Mouse (Mus musculus) bone marrow, adult 2 months (tissue): Measurements from ENCODE around the gene Zfp961. TPM values are rescaled to one million over a fixed set of nuclear protein-coding genes. Genes with fewer than 3 reads are reported as not detected.

Source experiments
- H3K27ac ChIP-seq: fragments of 200-500 bp; 2 replicates; pipeline ENCODE4 v1.5.1; 2012; ENCODE audit warnings: low read depth, mild to moderate bottlenecking, control low read depth, inconsistent platforms, low read length; ENCODE audit not compliant: control insufficient read depth, poor library complexity, insufficient read depth
- H3K4me1 ChIP-seq: fragments of 200-500 bp; 2 replicates; pipeline ENCODE4 v1.6.1; 2011; ENCODE audit warnings: low read length; ENCODE audit not compliant: control insufficient read depth, insufficient read depth
- H3K4me3 ChIP-seq: fragments of 200-500 bp; replicated peaks from 2 replicates; pipeline ENCODE3; 2011; ENCODE audit warnings: mild to moderate bottlenecking, low read depth, low read length, control low read depth; ENCODE audit not compliant: control insufficient read depth
- CTCF ChIP-seq: fragments of 200-500 bp; IDR thresholded peaks from 2 replicates; pipeline ENCODE4 v1.5.1; 2011; ENCODE audit warnings: low read length, control low read depth; ENCODE audit not compliant: control insufficient read depth, insufficient read depth
- POLR2A ChIP-seq: fragments of 200-500 bp; IDR thresholded peaks from 2 replicates; pipeline ENCODE4 v1.6.1; 2011; ENCODE audit warnings: low read depth, mild to moderate bottlenecking, control low read depth, low read length, borderline replicate concordance; ENCODE audit not compliant: control insufficient read depth
- WGBS: fragments of 180-500 bp; shearing (Covaris S2); methylation state at CpG from one replicate; pipeline ENCODE4 v1.1.7; 2018; 5-methylcytosine and 5-hydroxymethylcytosine counted together
- polyA plus RNA-seq: library from polyadenylated mRNA; stranded (reverse); fragments of >200 nt; gene quantifications from 2 replicates; pipeline ENCODE4 v1.2.4, GENCODE M21; 2011; ENCODE audit warnings: low replicate concordance; ENCODE audit not compliant: missing spikeins, insufficient read depth, insufficient read length

The Zfp961 gene
- polyA plus RNA-seq, 1 experiment, result 10.4 TPM

- no peak overlapping the region for H3K27ac ChIP-seq
- no peak overlapping the region for H3K4me3 ChIP-seq
- H3K4me1 ChIP-seq, result peaks cover 2% of the 10 kb centered on the region; the same call in 1 of the 2 replicates
- no peak for TF ChIP-seq CTCF
- no peak for TF ChIP-seq POLR2A
- WGBS, result 91% methylated on average over 9 of the region's 9 CpGs
Measured at GRCm38 (mm10) chr8:71954666-71955065, 3.8 kb downstream of the Zfp961 start.

DNA sequence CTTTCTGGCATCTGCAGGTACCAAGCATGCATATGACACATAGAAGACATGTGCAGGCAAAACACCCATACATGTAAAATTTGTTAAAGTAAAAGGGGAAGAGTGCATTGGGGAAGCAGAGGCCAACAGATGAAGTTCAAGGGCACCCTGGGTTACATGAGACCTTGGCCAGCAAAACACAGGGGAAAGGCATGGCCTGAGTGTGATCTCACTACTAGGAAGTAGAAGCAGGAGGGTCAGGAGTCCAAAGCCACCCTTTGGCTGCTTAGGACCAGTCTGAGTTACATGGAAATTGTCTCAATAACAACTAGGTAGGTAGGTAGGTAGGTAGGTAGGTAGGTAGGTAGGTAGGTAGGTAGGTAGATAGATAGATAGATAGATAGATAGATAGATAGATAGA lies 9.6 kb downstream of the Zfp961 start:
- H3K4me3 ChIP-seq, result no peak overlapping the region
- H3K4me1 ChIP-seq, result no peaks in the 10 kb centered on the region; the same call in 1 of the 2 replicates
- TF ChIP-seq POLR2A (no peak), CTCF (no peak)
- H3K27ac ChIP-seq, result no peak overlapping the region

DNA sequence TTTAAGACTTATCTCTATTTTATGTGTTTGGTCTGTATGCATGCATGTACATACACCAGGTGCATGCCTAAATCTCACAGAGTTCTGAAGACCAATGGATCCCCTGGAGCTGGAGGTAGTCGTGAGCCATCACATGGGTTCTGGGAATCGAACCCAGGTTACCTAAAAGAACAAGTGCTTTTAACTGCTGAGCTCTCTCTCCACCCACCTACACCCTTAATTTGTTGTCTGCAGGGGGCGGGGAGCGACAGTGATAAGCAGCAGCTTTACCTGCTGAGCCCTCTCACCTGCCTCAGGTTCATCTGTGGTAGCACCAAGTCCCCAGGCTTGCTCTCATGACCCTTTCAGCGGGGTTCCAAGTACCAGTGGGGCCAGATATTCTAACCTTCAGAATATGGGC lies 11.0 kb downstream of the Zfp961 start:
- TF ChIP-seq CTCF (no peak), POLR2A (no peak)
- no peaks in the 10 kb centered on the region; the same call in 1 of the 2 replicates for H3K4me1 ChIP-seq
- H3K4me3 ChIP-seq, result no peak overlapping the region
- H3K27ac ChIP-seq, result no peak overlapping the region
- WGBS, result 89% methylated on average over 5 of the region's 5 CpGs

GRCm38 (mm10) chr8:71964051-71964450 lies 13.2 kb downstream of the Zfp961 start:
- Histone ChIP-seq H3K27ac (no peak overlapping the region), H3K4me1 (no peaks in the 10 kb centered on the region; the same call in 1 of the 2 replicates), H3K4me3 (no peak overlapping the region)
- 86% methylated on average over 3 of the region's 3 CpGs for WGBS
- TF ChIP-seq POLR2A (no peak), CTCF (no peak)

DNA sequence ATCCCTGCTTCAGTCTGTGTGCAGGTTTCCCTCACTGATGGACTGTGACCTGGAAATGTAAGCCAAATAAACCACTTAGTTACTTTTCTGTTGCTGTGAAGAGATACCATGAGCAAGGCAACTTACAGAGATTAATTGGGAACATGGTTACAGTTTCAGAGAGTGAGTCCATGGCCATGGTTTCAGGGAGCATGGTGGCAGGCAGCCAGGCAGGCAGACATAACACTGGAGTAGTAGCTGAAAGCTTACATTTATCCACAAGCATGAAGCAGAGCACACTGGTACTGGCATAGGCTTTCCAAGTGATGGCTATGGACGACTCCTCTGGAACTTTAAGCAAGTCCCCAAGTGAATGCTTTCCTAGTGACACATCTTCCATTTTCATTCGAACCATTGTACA lies 14.3 kb downstream of the Zfp961 start:
- no peak for TF ChIP-seq CTCF
- TF ChIP-seq POLR2A, result no peak
- WGBS, result 88% methylated on average over 2 of the region's 2 CpGs

DNA sequence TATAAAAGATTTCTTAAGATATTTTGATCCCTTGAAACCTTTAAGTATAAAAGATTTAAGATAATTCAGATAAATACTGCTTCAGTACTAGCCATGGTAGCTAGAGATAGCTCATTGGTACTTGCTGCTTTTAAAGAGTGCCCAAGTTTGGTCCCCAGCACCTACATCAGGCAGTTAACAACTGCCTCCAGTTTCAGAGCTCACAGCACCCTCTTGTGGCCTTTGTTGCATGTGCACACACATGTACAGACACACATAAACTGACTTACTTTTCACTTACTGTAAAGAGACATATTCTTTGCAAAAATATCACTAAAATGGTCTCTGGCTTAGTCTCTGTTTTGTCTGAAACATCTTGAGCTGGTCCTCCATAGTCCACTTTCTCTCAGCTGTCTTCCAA lies 15.6 kb downstream of the Zfp961 start:
- Histone ChIP-seq H3K4me3 (no peak overlapping the region), H3K27ac (no peak overlapping the region), H3K4me1 (no peaks in the 10 kb centered on the region)
- TF ChIP-seq POLR2A (no peak), CTCF (no peak)

More for the DNA sequence above, 14.3 kb downstream of the Zfp961 start:
- no peak overlapping the region for H3K4me3 ChIP-seq
- H3K4me1 ChIP-seq, result no peaks in the 10 kb centered on the region; the same call in 1 of the 2 replicates
- no peak overlapping the region for H3K27ac ChIP-seq

DNA sequence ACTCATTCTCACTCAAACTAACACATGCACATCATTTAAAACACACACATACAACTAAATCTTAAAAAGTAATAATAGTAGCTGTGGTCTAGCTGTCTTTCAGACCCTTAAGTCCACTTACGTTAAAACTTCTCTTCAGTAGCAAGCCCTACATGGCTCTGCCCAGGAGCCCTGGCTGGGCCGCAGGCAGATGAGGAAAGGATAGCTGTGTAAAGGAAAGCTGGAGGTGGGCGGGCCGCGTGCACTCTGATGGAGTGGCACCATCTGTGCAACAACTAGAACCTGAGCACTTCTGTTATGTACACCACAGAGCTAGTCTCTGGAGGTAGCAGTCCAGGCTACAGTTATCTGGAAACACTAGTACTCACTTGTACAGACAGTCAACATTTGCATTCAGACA lies 16.4 kb downstream of the Zfp961 start:
- no peak overlapping the region for H3K27ac ChIP-seq
- no peak for TF ChIP-seq CTCF
- no peak for TF ChIP-seq POLR2A
- no peak overlapping the region for H3K4me3 ChIP-seq
- no peaks in the 10 kb centered on the region for H3K4me1 ChIP-seq
- 90% methylated on average over 5 of the region's 5 CpGs for WGBS

- no peaks in the 10 kb centered on the region for H3K4me1 ChIP-seq
- 92% methylated on average over 6 of the region's 6 CpGs for WGBS
- no peak for TF ChIP-seq CTCF
- no peak for TF ChIP-seq POLR2A
- H3K27ac ChIP-seq, result no peak overlapping the region
- H3K4me3 ChIP-seq, result no peak overlapping the region
Measured at GRCm38 (mm10) chr8:71968100-71968499, 17.3 kb downstream of the Zfp961 start.

- WGBS, result 93% methylated on average over 6 of the region's 6 CpGs
- no peak overlapping the region for H3K27ac ChIP-seq
- H3K4me3 ChIP-seq, result no peak overlapping the region
- no peaks in the 10 kb centered on the region for H3K4me1 ChIP-seq
- no peak for TF ChIP-seq POLR2A
- no peak for TF ChIP-seq CTCF
Measured at GRCm38 (mm10) chr8:71968636-71969035, 17.8 kb downstream of the Zfp961 start.
